Mouse (Mus musculus) CH12.LX (cell line): ENCODE data around the gene E4f1. TPM values are rescaled to one million over a fixed set of nuclear protein-coding genes. Genes with fewer than 3 reads are reported as not detected.

Experiments
- DNase-seq: peaks from one replicate; pipeline ENCODE4 v3.0.0-alpha.2; 2013; ENCODE audit errors: extremely low read depth
- H3K27ac ChIP-seq: 2 replicates; pipeline ENCODE4 v1.5.1; 2012; ENCODE audit warnings: low read depth, mild to moderate bottlenecking, control low read depth, moderate library complexity; ENCODE audit not compliant: insufficient read depth
- H3K27me3 ChIP-seq: replicated peaks from 2 replicates; pipeline ENCODE3; 2012; ENCODE audit warnings: inconsistent platforms
- H3K36me3 ChIP-seq, 2 experiments: replicated peaks in 1 of 2; 2 replicates each; pipeline versions ENCODE3 to v1.6.1; 2012; ENCODE audit warnings: inconsistent platforms in 1 of 2, low read length in 1 of 2, mild to moderate bottlenecking in 1 of 2, mixed read lengths in 1 of 2, moderate library complexity in 1 of 2; ENCODE audit not compliant: control insufficient read depth in 1 of 2, insufficient read depth in 1 of 2
- H3K4me1 ChIP-seq, 2 experiments: 2 replicates each; pipeline ENCODE4 v1.6.1; 2012; ENCODE audit warnings: inconsistent platforms in 1 of 2, moderate library complexity in 1 of 2; ENCODE audit not compliant: insufficient read depth in 2 of 2, control insufficient read depth in 1 of 2
- H3K4me2 ChIP-seq: 2 replicates; pipeline ENCODE4 v1.6.1; 2012; ENCODE audit warnings: low read depth, mild to moderate bottlenecking, control low read depth; ENCODE audit not compliant: poor library complexity, insufficient read depth, severe bottlenecking
- H3K4me3 ChIP-seq, 3 experiments: fragments of 150-350 bp in 1 of 3; sonication (generic) in 1 of 3; replicated peaks in 1 of 3; 2 replicates each; pipeline versions ENCODE3 to v1.5.1; 2011 to 2012; ENCODE audit warnings: low read depth in 2 of 3, low read length in 2 of 3, mild to moderate bottlenecking in 2 of 3, moderate library complexity in 2 of 3, control low read depth in 1 of 3, improper control_type of control experiment in 1 of 3, inconsistent platforms in 1 of 3, mixed read lengths in 1 of 3; ENCODE audit not compliant: poor library complexity in 1 of 3
- H3K79me2 ChIP-seq: replicated peaks from 2 replicates; pipeline ENCODE4 v1.6.1; 2012; ENCODE audit warnings: mild to moderate bottlenecking, moderate library complexity; ENCODE audit not compliant: control insufficient read depth, poor library complexity, insufficient read depth, severe bottlenecking; ENCODE audit errors: extremely low read depth
- H3K9ac ChIP-seq: 2 replicates; pipeline ENCODE4 v1.6.1; 2012; ENCODE audit warnings: low read depth, mild to moderate bottlenecking, control low read depth, moderate library complexity; ENCODE audit not compliant: insufficient read depth
- H3K9me3 ChIP-seq: replicated peaks from 2 replicates; pipeline ENCODE3; 2012; ENCODE audit warnings: low read length, inconsistent platforms, mixed read lengths
- BHLHE40 ChIP-seq: IDR thresholded peaks from 2 replicates; pipeline ENCODE4 v1.6.1; 2011; ENCODE audit warnings: mild to moderate bottlenecking, low read depth, low read length, improper control_type of control experiment
- CHD1 ChIP-seq: IDR thresholded peaks from 2 replicates; pipeline ENCODE4 v1.6.1; 2012; ENCODE audit warnings: low read depth, low read length, improper control_type of control experiment, inconsistent platforms
- CHD2 ChIP-seq: IDR thresholded peaks from 2 replicates; pipeline ENCODE4 v1.6.1; 2011; ENCODE audit warnings: low read length, improper control_type of control experiment
- ELF1 ChIP-seq: IDR thresholded peaks from 2 replicates; pipeline ENCODE4 v1.6.1; 2014; ENCODE audit warnings: low read depth, mild to moderate bottlenecking, inconsistent platforms, low read length, improper control_type of control experiment
- EP300 ChIP-seq: IDR thresholded peaks from 2 replicates; pipeline ENCODE4 v1.6.1; 2011; ENCODE audit warnings: low read length, improper control_type of control experiment
- ETS1 ChIP-seq: conservative IDR thresholded peaks from 2 replicates; pipeline ENCODE4 v1.6.1; 2012; ENCODE audit warnings: low read depth, mild to moderate bottlenecking, inconsistent platforms, low read length, improper control_type of control experiment, moderate library complexity
- GABPA ChIP-seq: IDR thresholded peaks from 2 replicates; pipeline ENCODE4 v1.6.1; 2012; ENCODE audit warnings: low read depth, low read length, improper control_type of control experiment, inconsistent platforms; ENCODE audit not compliant: insufficient replicate concordance
- JUND ChIP-seq: conservative IDR thresholded peaks from 2 replicates; pipeline ENCODE4 v1.6.1; 2011; ENCODE audit warnings: low read depth, low read length, improper control_type of control experiment
- MAFK ChIP-seq: IDR thresholded peaks from 2 replicates; pipeline ENCODE4 v1.6.1; 2011; ENCODE audit warnings: low read length, improper control_type of control experiment; ENCODE audit not compliant: insufficient replicate concordance
- MAX ChIP-seq: IDR thresholded peaks from 2 replicates; pipeline ENCODE4 v1.6.1; 2011; ENCODE audit warnings: low read length, improper control_type of control experiment
- MAZ ChIP-seq: IDR thresholded peaks from 2 replicates; pipeline ENCODE4 v1.6.1; 2012; ENCODE audit warnings: low read depth, mild to moderate bottlenecking, inconsistent platforms, low read length, improper control_type of control experiment, moderate library complexity
- MEF2A ChIP-seq: IDR thresholded peaks from 2 replicates; pipeline ENCODE4 v1.6.1; 2014; ENCODE audit warnings: low read depth, mild to moderate bottlenecking, inconsistent platforms, low read length, improper control_type of control experiment, borderline replicate concordance
- MXI1 ChIP-seq: IDR thresholded peaks from 2 replicates; pipeline ENCODE4 v1.6.1; 2011; ENCODE audit warnings: mild to moderate bottlenecking, low read depth, low read length, improper control_type of control experiment
- MYC ChIP-seq: IDR thresholded peaks from 2 replicates; pipeline ENCODE4 v1.6.1; 2011; ENCODE audit warnings: low read depth, mild to moderate bottlenecking, improper control_type of control experiment, low read length
- NELFE ChIP-seq: IDR thresholded peaks from 2 replicates; pipeline ENCODE4 v1.6.1; 2011; ENCODE audit warnings: low read depth, low read length, improper control_type of control experiment
- NRF1 ChIP-seq: IDR thresholded peaks from 2 replicates; pipeline ENCODE4 v1.6.1; 2014; ENCODE audit warnings: low read depth, mild to moderate bottlenecking, inconsistent platforms, low read length, improper control_type of control experiment, moderate library complexity
- PAX5 ChIP-seq: IDR thresholded peaks from 2 replicates; pipeline ENCODE4 v1.6.1; 2012; ENCODE audit warnings: low read length, inconsistent platforms, mixed read lengths
- POLR2A ChIP-seq: IDR thresholded peaks from 2 replicates; pipeline ENCODE4 v1.6.1; 2011; ENCODE audit warnings: low read depth, mild to moderate bottlenecking, improper control_type of control experiment, low read length
- POLR2AphosphoS2 ChIP-seq: IDR thresholded peaks from 2 replicates; pipeline ENCODE4 v1.6.1; 2011; ENCODE audit warnings: low read depth, low read length, improper control_type of control experiment
- RAD21 ChIP-seq: IDR thresholded peaks from 2 replicates; pipeline ENCODE4 v1.6.1; 2011; ENCODE audit warnings: low read depth, mild to moderate bottlenecking, low read length, improper control_type of control experiment, moderate library complexity
- RCOR1 ChIP-seq: conservative IDR thresholded peaks from 2 replicates; pipeline ENCODE4 v1.6.1; 2012; ENCODE audit warnings: low read depth, mild to moderate bottlenecking, inconsistent platforms, low read length, improper control_type of control experiment
- SIN3A ChIP-seq: IDR thresholded peaks from 2 replicates; pipeline ENCODE4 v1.6.1; 2012; ENCODE audit warnings: low read length, improper control_type of control experiment, inconsistent platforms
- SMC3 ChIP-seq: IDR thresholded peaks from 2 replicates; pipeline ENCODE4 v1.6.1; 2011; ENCODE audit warnings: low read depth, low read length, improper control_type of control experiment
- TBP ChIP-seq: conservative IDR thresholded peaks from 2 replicates; pipeline ENCODE4 v1.6.1; 2011; ENCODE audit warnings: low read depth, low read length, improper control_type of control experiment
- UBTF ChIP-seq: IDR thresholded peaks from 2 replicates; pipeline ENCODE4 v1.6.1; 2012; ENCODE audit warnings: low read depth, mild to moderate bottlenecking, inconsistent platforms, low read length, improper control_type of control experiment, moderate library complexity
- USF2 ChIP-seq: conservative IDR thresholded peaks from 2 replicates; pipeline ENCODE4 v1.6.1; 2011; ENCODE audit warnings: low read depth, low read length, improper control_type of control experiment
- ZC3H11A ChIP-seq: IDR thresholded peaks from 2 replicates; pipeline ENCODE4 v1.6.1; 2012; ENCODE audit warnings: low read depth, mild to moderate bottlenecking, inconsistent platforms, low read length, improper control_type of control experiment
- ZKSCAN1 ChIP-seq: IDR thresholded peaks from 2 replicates; pipeline ENCODE4 v1.6.1; 2012; ENCODE audit warnings: low read depth, inconsistent platforms, low read length, improper control_type of control experiment, borderline replicate concordance
- ZMIZ1 ChIP-seq: IDR thresholded peaks from 2 replicates; pipeline ENCODE4 v1.6.1; 2012; ENCODE audit warnings: low read depth, mild to moderate bottlenecking, inconsistent platforms, low read length, improper control_type of control experiment
- ZNF384 ChIP-seq: IDR thresholded peaks from 2 replicates; pipeline ENCODE4 v1.6.1; 2012; ENCODE audit warnings: low read depth, low read length, improper control_type of control experiment, inconsistent platforms
- dilution Hi-C: fragments of 300-500 bp; cut with MboI; formaldehyde crosslinking; loops from 2 replicates; pipeline ENCODE4 v1.14.3; 2020; ENCODE audit warnings: low sequenced_read_pairs; ENCODE audit not compliant: extremely low pct_unique_long_range_greater_than_20kb, extremely low pct_ligation_motif_present
- in situ Hi-C: fragments of 300-500 bp; cut with MboI; formaldehyde crosslinking; loops from 3 replicates; pipeline ENCODE4 v1.14.3; 2019; ENCODE audit warnings: low sequenced_read_pairs, low pct_ligation_motif_present, low pct_unique_long_range_greater_than_20kb, mixed read lengths
- polyA plus RNA-seq: library from polyadenylated mRNA; unstranded; fragments of >175 nt; gene quantifications from 2 replicates; pipeline ENCODE4 v1.2.1, GENCODE M21; 2012; ENCODE audit warnings: low read depth; ENCODE audit not compliant: insufficient read length
- total RNA-seq, 2 experiments: library from RNA; depleted of rRNA; stranded (reverse); fragments of 300-350 nt in 1 of 2; fragments of >200 nt in 1 of 2; gene quantifications; 2 replicates each; pipeline ENCODE4 v1.2.3; 2012 to 2014

Gene E4f1
- total and polyA plus RNA-seq, 3 experiments = 10.2 to 22.7 (median 16.2) TPM

- Histone ChIP-seq H3K9ac (no peak overlapping the region), H3K4me1 (peaks cover 3 to 45% of the 10 kb centered on the region in 2 experiments; a peak in 3 of 4 replicates)
Observed at GRCm38 (mm10) chr17:24451220-24451619, 18.9 kb downstream of the E4f1 start.

GRCm38 (mm10) chr17:24449507-24449906 is 20.6 kb downstream of the E4f1 start:
- Histone ChIP-seq H3K36me3 (peaks cover 65 to 80% of the 10 kb centered on the region in 2 experiments), H3K4me1 (peaks cover 3 to 40% of the 10 kb centered on the region in 2 experiments; a peak in 3 of 4 replicates), H3K9me3 (no peaks in the 10 kb centered on the region), H3K79me2 (peaks cover 15% of the 10 kb centered on the region), H3K27me3 (no peaks in the 10 kb centered on the region), H3K4me2 (no peak overlapping the region), H3K27ac (no peak overlapping the region), H3K9ac (no peak overlapping the region), H3K4me3 (no peak overlapping the region)
- dilution Hi-C loops = no loop called here
- TF ChIP-seq RAD21 = no peak
- no peak for TF ChIP-seq JUND
- TF ChIP-seq POLR2A = no peak
- no peak for TF ChIP-seq ETS1
- TF ChIP-seq ZNF384 = no peak
- no peak for TF ChIP-seq NRF1
- TF ChIP-seq CHD1 = no peak
- TF ChIP-seq NELFE = no peak
- TF ChIP-seq GABPA = no peak
- TF ChIP-seq ZKSCAN1 = no peak
- TF ChIP-seq MXI1 = no peak
- TF ChIP-seq ZC3H11A = no peak
- no peak for TF ChIP-seq SIN3A
- TF ChIP-seq PAX5 = no peak
- no peak for TF ChIP-seq RCOR1
- no peak for TF ChIP-seq MAX
- no peak for TF ChIP-seq USF2
- TF ChIP-seq POLR2AphosphoS2 = no peak
- no peak for DNase-seq
- in situ Hi-C loops = no loop called here

More at GRCm38 (mm10) chr17:24451220-24451619, 18.9 kb downstream of the E4f1 start:
- Histone ChIP-seq H3K4me3 (no peak overlapping the region), H3K79me2 (peaks cover 15% of the 10 kb centered on the region), H3K36me3 (peaks cover 48 to 63% of the 10 kb centered on the region in 2 experiments), H3K9me3 (no peaks in the 10 kb centered on the region)
- in situ Hi-C loops (no loop called here), dilution Hi-C loops (no loop called here)
- TF ChIP-seq POLR2AphosphoS2 (no peak), TBP (no peak), CHD2 (no peak), SMC3 (no peak), ZMIZ1 (no peak), UBTF (no peak), MYC (no peak), ZNF384 (no peak), MAZ (no peak), POLR2A (no peak), BHLHE40 (no peak), PAX5 (no peak), RCOR1 (no peak), ZC3H11A (no peak), EP300 (no peak), SIN3A (no peak), MAFK (no peak), MEF2A (no peak), USF2 (no peak), ELF1 (no peak)
- TF ChIP-seq, all 38 proteins: peak for 0
- DNase-seq = no peak
- H3K4me2 ChIP-seq = no peak overlapping the region
- no peak overlapping the region for H3K27ac ChIP-seq
- H3K27me3 ChIP-seq = no peaks in the 10 kb centered on the region
